Mouse (Mus musculus) erythroblast, embryonic 14.5 days (primary cell): ENCODE measurements around the gene Gm1673.

Source experiments
- GATA1 ChIP-seq: IDR thresholded peaks from 2 replicates; pipeline ENCODE4 v1.6.1; 2012; ENCODE audit warnings: low read length, inconsistent platforms, mixed read lengths
- TAL1 ChIP-seq: IDR thresholded peaks from 3 replicates; pipeline ENCODE4 v1.6.1; 2012; ENCODE audit warnings: low read length, inconsistent platforms, mixed read lengths

DNA sequence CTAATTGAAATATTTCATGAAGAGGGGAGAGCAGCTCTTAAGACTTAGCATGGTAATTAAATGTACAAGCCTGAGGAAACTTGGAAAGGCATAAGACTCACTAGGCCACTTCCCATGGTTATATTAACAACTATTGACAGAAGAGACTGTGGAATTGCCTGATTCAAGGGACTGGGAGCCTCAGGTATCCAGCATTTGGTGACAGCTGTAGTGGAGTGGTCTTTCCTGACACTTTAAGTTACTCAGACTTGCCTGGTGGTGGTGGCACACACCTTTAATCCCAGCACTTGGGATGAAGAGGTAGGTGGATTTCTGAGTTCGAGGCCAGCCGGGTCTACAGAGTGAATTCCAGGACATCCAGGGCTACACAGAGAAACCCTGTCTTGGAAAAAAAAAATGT is 46.0 kb upstream of the Gm1673 start:
- TF ChIP-seq GATA1 = no peak
- TF ChIP-seq TAL1 = no peak
